10 mouse cellular contexts compared by ENCODE assay signal in the genomic region with DNA sequence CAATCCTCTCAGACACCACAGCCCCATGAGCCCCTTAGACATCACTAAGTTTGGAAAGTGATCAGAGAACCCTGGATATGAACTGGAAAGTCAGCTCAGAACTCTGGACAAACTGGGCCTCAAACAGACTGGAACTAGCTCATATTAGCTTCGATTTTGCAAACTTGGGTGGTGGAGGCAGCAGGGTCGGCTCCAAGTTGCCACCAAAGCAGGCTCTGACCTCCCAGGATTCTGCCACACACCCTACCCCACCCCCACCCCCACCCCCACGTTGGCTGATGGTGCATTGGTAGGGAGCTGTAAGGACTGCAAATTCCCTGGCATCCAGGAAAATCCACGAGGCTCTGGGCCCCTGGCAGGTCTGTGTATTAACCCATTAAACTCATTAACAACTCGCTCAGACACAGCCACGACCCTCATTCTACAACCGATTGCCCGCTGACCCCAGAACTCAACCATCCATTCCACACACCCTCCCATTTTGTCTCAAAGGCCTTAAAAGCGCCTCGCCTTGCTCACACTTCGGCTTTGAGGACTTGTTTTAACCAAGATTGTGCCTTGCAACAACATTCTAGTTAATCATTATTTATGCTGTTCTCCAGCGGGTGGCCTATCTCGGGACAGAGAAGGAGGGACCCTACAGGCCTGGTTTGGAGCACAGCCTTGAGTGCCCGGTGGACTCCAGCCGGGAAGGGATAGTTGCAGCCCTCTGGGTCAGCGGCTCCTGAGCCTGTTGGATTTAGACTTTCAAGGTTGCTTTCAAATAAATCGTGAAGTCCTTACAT. TPM values are rescaled to one million over a fixed set of nuclear protein-coding genes. Genes with fewer than 3 reads are reported as not detected.
A peak's percentile ranks its signal among the peaks of the same experiment; 100 is the strongest.
DNase-seq lines count a peak whose midpoint lies in the region; ATAC-seq and TF ChIP-seq lines count a peak whose summit lies in the region.
"Had no signal": no experiment of that assay in that cellular context is flagged by ENCODE, and none has a peak within 500 bp of the region (broad histone marks: within the 10 kb centered on the region; RNA-seq: fewer than 3 reads in every experiment).

No protein-coding gene starts in this region.

- no peak for DNase-seq in lung, embryonic 14.5 days
- DNase-seq in lung, postnatal 25 days (ENCODE audit: low spot score), result no peak
- peak; percentile 58 for DNase-seq in liver, embryonic 11.5 days (ENCODE audit: low spot score)
- peak; percentile 76 for DNase-seq in stomach, postnatal 0 days (ENCODE audit: low spot score)
- DNase-seq in cerebellum, adult 18-20 months, result no peak
- DNase-seq in layer of hippocampus, postnatal 25 days (ENCODE audit: extremely low spot score in 1 of 2, low spot score in 1 of 2), result no peak
- DNase-seq: cerebellum, postnatal 14 days had no signal

- peak overlapping the region; percentile 89 for H3K4me2 ChIP-seq in lung, embryonic 14.5 days
- H3K4me2 ChIP-seq in intestine, embryonic 15.5 days (replicated peaks), result peak overlapping the region; percentile 96
- H3K4me2 ChIP-seq in liver, embryonic 11.5 days, result peak overlapping the region; percentile 76
- H3K4me2 ChIP-seq in stomach, postnatal 0 days (replicated peaks; ENCODE audit: low read depth), result peak overlapping the region; percentile 95

- WGBS in lung, embryonic 14.5 days, result 33% methylated on average over 17 of the region's 17 CpGs
- 30% methylated on average over 17 of the region's 17 CpGs for WGBS in intestine, embryonic 15.5 days
- 21% methylated on average over 17 of the region's 17 CpGs for WGBS in liver, embryonic 11.5 days
- WGBS in stomach, postnatal 0 days, result 35% methylated on average over 17 of the region's 17 CpGs

- H3K27me3 ChIP-seq in lung, embryonic 14.5 days (ENCODE audit: insufficient read depth, low read length), result peaks cover 79% of the 10 kb centered on the region
- peaks cover 40% of the 10 kb centered on the region for H3K27me3 ChIP-seq in intestine, embryonic 15.5 days (replicated peaks)
- peaks cover 65% of the 10 kb centered on the region for H3K27me3 ChIP-seq in liver, embryonic 11.5 days (replicated peaks; ENCODE audit: control insufficient read depth, insufficient read depth, low read length)
- no peaks in the 10 kb centered on the region for H3K27me3 ChIP-seq in stomach, postnatal 0 days (ENCODE audit: control insufficient read depth, insufficient read depth, low read length)

- no peaks in the 10 kb centered on the region for H3K9me3 ChIP-seq in lung, embryonic 14.5 days (ENCODE audit: low read depth, low read length)
- H3K9me3 ChIP-seq in intestine, embryonic 15.5 days, result no peaks in the 10 kb centered on the region
- no peaks in the 10 kb centered on the region for H3K9me3 ChIP-seq in liver, embryonic 11.5 days (ENCODE audit: control insufficient read depth, low read length)
- H3K9me3 ChIP-seq in stomach, postnatal 0 days (ENCODE audit: control insufficient read depth, low read length), result no peaks in the 10 kb centered on the region

- TF ChIP-seq EP300 in stomach, postnatal 0 days (optimal IDR thresholded peaks at IDR 0.05), result no peak

- no peak overlapping the region for H3K27ac ChIP-seq in lung, embryonic 14.5 days (ENCODE audit: low read depth)
- H3K27ac ChIP-seq in intestine, embryonic 15.5 days, result no peak overlapping the region
- H3K27ac ChIP-seq in liver, embryonic 11.5 days (ENCODE audit: low read depth, low read length), result peak overlapping the region; percentile 89
- H3K27ac ChIP-seq in stomach, postnatal 0 days (replicated peaks), result peak overlapping the region; percentile 89

- no peak for TF ChIP-seq CTCF in lung, embryonic 14.5 days (IDR thresholded peaks at IDR 0.05; ENCODE audit: low read depth)
- peak; percentile 20; the same call in 1 of the 2 replicates for TF ChIP-seq CTCF in stomach, postnatal 0 days (IDR thresholded peaks at IDR 0.05; ENCODE audit: low read depth)

- peak overlapping the region; percentile 35; the same call in 1 of the 2 replicates for H3K9ac ChIP-seq in lung, embryonic 14.5 days
- H3K9ac ChIP-seq in intestine, embryonic 15.5 days, result peak overlapping the region; percentile 65
- peak overlapping the region; percentile 78 for H3K9ac ChIP-seq in liver, embryonic 11.5 days (ENCODE audit: low read depth, low read length)
- H3K9ac ChIP-seq in stomach, postnatal 0 days (ENCODE audit: low read length), result peak overlapping the region; percentile 68

- peak overlapping the region; percentile 51 for H3K4me3 ChIP-seq in lung, embryonic 14.5 days (ENCODE audit: low read depth, low read length)
- H3K4me3 ChIP-seq in intestine, embryonic 15.5 days (replicated peaks), result peak overlapping the region; percentile 63
- H3K4me3 ChIP-seq in liver, embryonic 11.5 days (ENCODE audit: low read depth, low read length), result peak overlapping the region; percentile 72
- peak overlapping the region; percentile 64 for H3K4me3 ChIP-seq in stomach, postnatal 0 days (ENCODE audit: low read depth, low read length)

- no peaks in the 10 kb centered on the region for H3K36me3 ChIP-seq in lung, embryonic 14.5 days (ENCODE audit: insufficient read depth)
- H3K36me3 ChIP-seq in intestine, embryonic 15.5 days, result no peaks in the 10 kb centered on the region
- no peaks in the 10 kb centered on the region for H3K36me3 ChIP-seq in liver, embryonic 11.5 days (ENCODE audit: control insufficient read depth, insufficient read depth, low read length)
- H3K36me3 ChIP-seq in stomach, postnatal 0 days (ENCODE audit: control insufficient read depth, insufficient read depth, low read length), result no peaks in the 10 kb centered on the region

- ATAC-seq in lung, embryonic 14.5 days (ENCODE audit: insufficient read depth), result no peak
- no peak; the same call in 1 of the 2 replicates for ATAC-seq in intestine, embryonic 15.5 days
- no peak for ATAC-seq in liver, embryonic 11.5 days (replicated peaks; ENCODE audit: low FRiP score)
- ATAC-seq in stomach, postnatal 0 days (ENCODE audit: low FRiP score, low TSS enrichment), result peak; percentile 30; the same call in 1 of the 2 replicates
- ATAC-seq in CD4-positive, CD25-positive, alpha-beta regulatory T cell, adult 4 months, result no peak

- H3K4me1 ChIP-seq in lung, embryonic 14.5 days (ENCODE audit: insufficient read depth), result peaks cover 11% of the 10 kb centered on the region; the same call in 1 of the 2 replicates
- peaks cover 44% of the 10 kb centered on the region for H3K4me1 ChIP-seq in intestine, embryonic 15.5 days (replicated peaks)
- peaks cover 16% of the 10 kb centered on the region for H3K4me1 ChIP-seq in liver, embryonic 11.5 days (replicated peaks; ENCODE audit: control insufficient read depth, insufficient read depth, low read length)
- H3K4me1 ChIP-seq in stomach, postnatal 0 days (replicated peaks; ENCODE audit: control insufficient read depth, insufficient read depth), result peaks cover 7% of the 10 kb centered on the region

RNA-seq across cellular contexts. Expression of a gene that starts 3.6 kb away (rescaled TPM):
- polyA plus RNA-seq in lung, embryonic 14.5 days (2014; fragmentation: Nextera tagmentation; extraction: Ambion mirVana), result 0.84 and 1.1 TPM in 2 replicates
- 4.6 and 5.7 TPM in 2 replicates for polyA plus RNA-seq in intestine, embryonic 15.5 days (2015; fragmentation: Nextera tagmentation; extraction: Ambion mirVana)
- polyA plus RNA-seq in liver, embryonic 11.5 days (2014; fragmentation: Nextera tagmentation; extraction: Ambion mirVana), result 41.7 and 42.4 TPM in 2 replicates
- 6.9 and 8.3 TPM in 2 replicates for polyA plus RNA-seq in stomach, postnatal 0 days (2015; fragmentation: Nextera tagmentation; extraction: Ambion mirVana)
- 1 to 10 TPM; 1.7 to 2.2 TPM for polyA plus RNA-seq in CD4-positive, CD25-positive, alpha-beta regulatory T cell, adult 4 months (2017; shearing (Covaris generic))
- under 1 TPM; 0.47 to 0.49 TPM for total RNA-seq in layer of hippocampus, postnatal 25 days (2021)
- total RNA-seq: MEL had no signal

Comparison
In these comparisons a context has a peak if more than half of its experiments do, and no peak if none do; other contexts are left out.
1. DNase-seq: peak in liver, embryonic 11.5 days (single experiment) and stomach, postnatal 0 days (single experiment); none in lung, embryonic 14.5 days (single experiment), lung, postnatal 25 days (single experiment), cerebellum, adult 18-20 months (0 of 2) and layer of hippocampus, postnatal 25 days (0 of 2).
2. H3K27ac ChIP-seq: peak in liver, embryonic 11.5 days (single experiment) and stomach, postnatal 0 days (single experiment); none in lung, embryonic 14.5 days (single experiment) and intestine, embryonic 15.5 days (single experiment).
3. Peak in every context shown above with its lines, with median percentiles within 50 percentile points of each other: H3K4me2 ChIP-seq, H3K4me3 ChIP-seq and H3K9ac ChIP-seq.